Mouse (Mus musculus) embryo, embryonic 11.5 days (tissue): Measurements from ENCODE around the gene Rhox2g.
"Not testable (repeated sequence)": the region's sequence is repeated elsewhere in the genome, so short reads cannot be mapped to it uniquely, and the experiment has no call there.

Source experiments
- DNase-seq: peaks from one replicate; pipeline ENCODE4 v3.0.0-alpha.2; 2012; ENCODE audit warnings: low read depth, low spot score

The Rhox2g gene

GRCm38 (mm10) chrX:37643370-37643769 lies at the start of gene Rhox2g:
TSS of gene Rhox2g (minus strand) at chrX:37643470.
- DNase-seq, result not testable (repeated sequence)

- no peak for DNase-seq
Observed at GRCm38 (mm10) chrX:37692261-37692660, 49.0 kb upstream of the Rhox2g start.

- no peak for DNase-seq
Observed at GRCm38 (mm10) chrX:37683031-37683715, 39.9 kb upstream of the Rhox2g start.

GRCm38 (mm10) chrX:37673177-37673576 lies 29.9 kb upstream of the Rhox2g start, which contains the start of gene Rhox2h:
TSS of gene Rhox2h (minus strand) at chrX:37673277.
- not testable (repeated sequence) for DNase-seq

- DNase-seq, result not testable (repeated sequence)
Observed at GRCm38 (mm10) chrX:37668664-37669063, 25.4 kb upstream of the Rhox2g start, which contains the start of gene Rhox3h. TSS of gene Rhox3h (minus strand) at chrX:37668764.

- DNase-seq, result not testable (repeated sequence)
Observed at GRCm38 (mm10) chrX:37651227-37651626, 8.0 kb upstream of the Rhox2g start, which contains the start of gene Rhox4g. TSS of gene Rhox4g (minus strand) at chrX:37651327.

- DNase-seq, result not testable (repeated sequence)
Observed at GRCm38 (mm10) chrX:37628512-37628911, 14.8 kb downstream of the Rhox2g start, which contains the start of gene Rhox3g. TSS of gene Rhox3g (minus strand) at chrX:37628612.

- not testable (repeated sequence) for DNase-seq
Observed at GRCm38 (mm10) chrX:37607604-37608003, 35.7 kb downstream of the Rhox2g start, which contains the start of gene Rhox4f. TSS of gene Rhox4f (minus strand) at chrX:37607704.
